Mouse (Mus musculus) forebrain, embryonic 15.5 days (tissue): Measurements from ENCODE around the gene Gm45623. TPM values are rescaled to one million over a fixed set of nuclear protein-coding genes. Genes with fewer than 3 reads are reported as not detected.

ENCODE experiments used
- ATAC-seq: fragments of 200-750 bp; cut with Nextera tagmentation; replicated peaks from 2 replicates; pipeline ENCODE4 v1.8.0; 2017; ENCODE audit warnings: mild to moderate bottlenecking, moderate TSS enrichment, moderate library complexity
- H3K27ac ChIP-seq: fragments of 300-500 bp; sonication (generic); replicated peaks from 2 replicates; pipeline ENCODE4 v1.5.1; 2015; ENCODE audit warnings: mild to moderate bottlenecking, inconsistent platforms
- H3K27me3 ChIP-seq: fragments of 300-500 bp; sonication (generic); 2 replicates; pipeline ENCODE4 v1.6.1; 2015; ENCODE audit warnings: inconsistent platforms
- H3K36me3 ChIP-seq: fragments of 300-500 bp; sonication (generic); 2 replicates; pipeline ENCODE4 v1.6.1; 2015; ENCODE audit warnings: mild to moderate bottlenecking, inconsistent platforms
- H3K4me1 ChIP-seq: fragments of 300-500 bp; sonication (generic); 2 replicates; pipeline ENCODE4 v1.6.1; 2015; ENCODE audit warnings: inconsistent platforms
- H3K4me2 ChIP-seq: fragments of 300-500 bp; sonication (generic); replicated peaks from 2 replicates; pipeline ENCODE4 v1.6.1; 2015; ENCODE audit warnings: mild to moderate bottlenecking, inconsistent platforms
- H3K4me3 ChIP-seq: fragments of 300-500 bp; sonication (generic); 2 replicates; pipeline ENCODE4 v1.5.1; 2015; ENCODE audit warnings: mild to moderate bottlenecking, inconsistent platforms
- H3K9ac ChIP-seq: fragments of 300-500 bp; sonication (generic); replicated peaks from 2 replicates; pipeline ENCODE4 v1.6.1; 2015; ENCODE audit warnings: mild to moderate bottlenecking, inconsistent platforms
- H3K9me3 ChIP-seq: fragments of 300-500 bp; sonication (generic); 2 replicates; pipeline ENCODE4 v1.6.1; 2016; ENCODE audit warnings: inconsistent platforms
- WGBS: fragments of 180-500 bp; shearing (Covaris S2); methylation state at CpG from one replicate; pipeline ENCODE4 v1.1.7; 2015; ENCODE audit warnings: mixed read lengths; 5-methylcytosine and 5-hydroxymethylcytosine counted together
- polyA plus RNA-seq: library from polyadenylated mRNA; unstranded; fragments of >200 nt; fragmentation: Nextera tagmentation; extraction: Ambion mirVana; gene quantifications from 2 replicates; pipeline ENCODE4 v1.2.1, GENCODE M21; 2015

Gene Gm45623
- polyA plus RNA-seq, 1 experiment from 2014 or later = 0.98 TPM

GRCm38 (mm10) chr13:56707606-56708005 is 46.0 kb downstream of the Gm45623 start:
- 57% methylated on average over 4 of the region's 4 CpGs for WGBS
- Histone ChIP-seq H3K9ac (no peak overlapping the region), H3K4me1 (peaks cover 54% of the 10 kb centered on the region), H3K9me3 (no peaks in the 10 kb centered on the region), H3K27ac (no peak overlapping the region), H3K4me2 (no peak overlapping the region), H3K4me3 (no peak overlapping the region), H3K27me3 (no peaks in the 10 kb centered on the region), H3K36me3 (no peaks in the 10 kb centered on the region)
- ATAC-seq = no peak

- H3K4me3 ChIP-seq = no peak overlapping the region
- H3K27me3 ChIP-seq = no peaks in the 10 kb centered on the region
- WGBS = 93% methylated on average over 4 of the region's 4 CpGs
- H3K36me3 ChIP-seq = no peaks in the 10 kb centered on the region
- no peaks in the 10 kb centered on the region for H3K9me3 ChIP-seq
- ATAC-seq = no peak
- no peak overlapping the region for H3K4me2 ChIP-seq
- H3K27ac ChIP-seq = no peak overlapping the region
- H3K4me1 ChIP-seq = peaks cover 58% of the 10 kb centered on the region
- H3K9ac ChIP-seq = no peak overlapping the region
Observed at GRCm38 (mm10) chr13:56707111-56707510, 46.5 kb downstream of the Gm45623 start.

GRCm38 (mm10) chr13:56704596-56704995 is 49.0 kb downstream of the Gm45623 start:
- Histone ChIP-seq H3K36me3 (no peaks in the 10 kb centered on the region), H3K9me3 (no peaks in the 10 kb centered on the region), H3K4me1 (peaks cover 52% of the 10 kb centered on the region), H3K9ac (peak overlapping the region; percentile 98), H3K27me3 (no peaks in the 10 kb centered on the region), H3K27ac (peak overlapping the region; percentile 99; the same call in 1 of the 2 replicates), H3K4me2 (peak overlapping the region; percentile 69), H3K4me3 (peak overlapping the region; percentile 93)
- no peak for ATAC-seq
- 78% methylated on average over 2 of the region's 2 CpGs for WGBS

- Histone ChIP-seq H3K4me3 (peak overlapping the region; percentile 93), H3K4me2 (peak overlapping the region; percentile 69), H3K36me3 (no peaks in the 10 kb centered on the region), H3K9me3 (no peaks in the 10 kb centered on the region), H3K9ac (peak overlapping the region; percentile 98), H3K4me1 (peaks cover 51% of the 10 kb centered on the region), H3K27me3 (no peaks in the 10 kb centered on the region), H3K27ac (peak overlapping the region; percentile 99)
- peak; percentile 36; the same call in 1 of the 2 replicates for ATAC-seq
- under 1% methylated on average over 11 of the region's 11 CpGs for WGBS
Observed at GRCm38 (mm10) chr13:56703871-56704321, 49.7 kb downstream of the Gm45623 start.

- Histone ChIP-seq H3K4me2 (peak overlapping the region; percentile 69), H3K9me3 (no peaks in the 10 kb centered on the region), H3K27ac (peak overlapping the region; percentile 99), H3K27me3 (no peaks in the 10 kb centered on the region), H3K4me3 (peak overlapping the region; percentile 93), H3K36me3 (no peaks in the 10 kb centered on the region), H3K9ac (peak overlapping the region; percentile 98), H3K4me1 (peaks cover 57% of the 10 kb centered on the region)
- under 1% methylated on average over 79 of the region's 80 CpGs for WGBS
- peak; percentile 66 for ATAC-seq
Observed at GRCm38 (mm10) chr13:56703222-56703870, 50.3 kb downstream of the Gm45623 start.

- WGBS = 4% methylated on average over 62 of the region's 62 CpGs
- ATAC-seq = peak; percentile 78
- H3K9me3 ChIP-seq = no peaks in the 10 kb centered on the region
- H3K9ac ChIP-seq = peak within 1 kb of the TSS; percentile 98
- peaks cover 60% of the 10 kb centered on the region for H3K4me1 ChIP-seq
- H3K27ac ChIP-seq = peak within 1 kb of the TSS; percentile 99
- H3K27me3 ChIP-seq = no peaks in the 10 kb centered on the region
- peak within 1 kb of the TSS; percentile 93 for H3K4me3 ChIP-seq
- H3K4me2 ChIP-seq = peak within 1 kb of the TSS; percentile 69
- no peaks in the 10 kb centered on the region for H3K36me3 ChIP-seq
Observed at GRCm38 (mm10) chr13:56702469-56703221, 51.0 kb downstream of the Gm45623 start, which contains the start of gene Smad5. Gene Smad5, plus strand, starts transcription at chr13:56703010.

Other genes with a start within 250 kb of the Gm45623 start
- 2.4 and 2.9 TPM in 2 replicates for gene Fbxl21, start 231.4 kb downstream of the Gm45623 start, polyA plus RNA-seq
- gene Lect2, start 205.3 kb downstream of the Gm45623 start, polyA plus RNA-seq = not detected in 2 replicates
- gene Tgfbi, start 144.3 kb downstream of the Gm45623 start, polyA plus RNA-seq = 3.6 and 3.9 TPM in 2 replicates
- gene Smad5, start 50.8 kb downstream of the Gm45623 start, polyA plus RNA-seq = 32.9 and 34.4 TPM in 2 replicates
- 3.7 and 3.9 TPM in 2 replicates for gene Trpc7, start 142.2 kb upstream of the Gm45623 start, polyA plus RNA-seq